8 mouse cellular contexts compared by ENCODE assay signal in genomic region chr12:76822651-76823041, GRCm38 (mm10). TPM values are rescaled to one million over a fixed set of nuclear protein-coding genes. Genes with fewer than 3 reads are reported as not detected.
DNase-seq lines count a peak whose midpoint lies in the region; ATAC-seq and TF ChIP-seq lines count a peak whose summit lies in the region.

Rab15 (minus strand) TSS chr12:76822908.

- H3K36me3 ChIP-seq in kidney, embryonic 14.5 days (ENCODE audit: control insufficient read depth, insufficient read depth, low read length) = no peaks in the 10 kb centered on the region
- no peaks in the 10 kb centered on the region for H3K36me3 ChIP-seq in forebrain, embryonic 10.5 days (replicated peaks)
- no peaks in the 10 kb centered on the region for H3K36me3 ChIP-seq in neural tube, embryonic 13.5 days

- no peak for TF ChIP-seq CTCF in brain, embryonic 14.5 days (IDR thresholded peaks at IDR 0.05; ENCODE audit: borderline replicate concordance, extremely low read depth, insufficient read depth, insufficient read length)

- H3K27me3 ChIP-seq in kidney, embryonic 14.5 days (ENCODE audit: control insufficient read depth, insufficient read depth, low read length) = peaks cover 19% of the 10 kb centered on the region
- H3K27me3 ChIP-seq in forebrain, embryonic 10.5 days (ENCODE audit: poor library complexity, severe bottlenecking) = peaks cover 81% of the 10 kb centered on the region
- H3K27me3 ChIP-seq in neural tube, embryonic 13.5 days = peaks cover 32% of the 10 kb centered on the region

- H3K4me2 ChIP-seq in kidney, embryonic 14.5 days (replicated peaks; ENCODE audit: low read depth, low read length) = peak within 1 kb of the TSS; percentile 98
- H3K4me2 ChIP-seq in neural tube, embryonic 13.5 days = peak within 1 kb of the TSS; percentile 81

- peaks cover 5% of the 10 kb centered on the region; the same call in 1 of the 2 replicates for H3K4me1 ChIP-seq in kidney, embryonic 14.5 days (ENCODE audit: control insufficient read depth, insufficient read depth, low read length)
- H3K4me1 ChIP-seq in forebrain, embryonic 10.5 days = peaks cover 39% of the 10 kb centered on the region
- peaks cover 50% of the 10 kb centered on the region for H3K4me1 ChIP-seq in neural tube, embryonic 13.5 days (replicated peaks)

- 3% methylated on average over 15 of the region's 17 CpGs for WGBS in kidney, embryonic 14.5 days
- WGBS in forebrain, embryonic 10.5 days = 2% methylated on average over 17 of the region's 17 CpGs
- WGBS in neural tube, embryonic 13.5 days = 2% methylated on average over 17 of the region's 17 CpGs

- H3K4me3 ChIP-seq in kidney, embryonic 14.5 days (ENCODE audit: low read length) = peak within 1 kb of the TSS; percentile 70
- H3K4me3 ChIP-seq in forebrain, embryonic 10.5 days = peak within 1 kb of the TSS; percentile 74
- peak within 1 kb of the TSS; percentile 72 for H3K4me3 ChIP-seq in neural tube, embryonic 13.5 days

- intact Hi-C loops in left cerebral cortex, postnatal 36 days (cut with DNase I) = loop anchor here (5.0 kb wide), 1 partner anchor 55 kb away; the partner anchor contains the start of genes Churc1 and Fntb

- no peak for DNase-seq in kidney, adult 9 months
- no peak for DNase-seq in brain, embryonic 14.5 days (ENCODE audit: low read depth)
- DNase-seq in forebrain, embryonic 10.5 days (ENCODE audit: extremely low spot score, low spot score) = no peak
- DNase-seq in left cerebral cortex, postnatal 36 days (ENCODE audit: low spot score in 2 of 2) = no peak
- no peak for DNase-seq in right cerebral cortex, adult 18-20 months

- ATAC-seq in kidney, embryonic 14.5 days (ENCODE audit: low FRiP score, low TSS enrichment) = peak; percentile 37
- ATAC-seq in neural tube, embryonic 13.5 days (ENCODE audit: low read depth) = peak; percentile 6
- no peak for ATAC-seq in monocyte, adult 5-6 weeks (replicated peaks; ENCODE audit: insufficient number of reproducible peaks, low FRiP score, low TSS enrichment, poor library complexity, severe bottlenecking)

- peak within 1 kb of the TSS; percentile 79 for H3K9ac ChIP-seq in kidney, embryonic 14.5 days (ENCODE audit: low read depth, low read length)
- H3K9ac ChIP-seq in neural tube, embryonic 13.5 days = peak within 1 kb of the TSS; percentile 93

- no peaks in the 10 kb centered on the region for H3K9me3 ChIP-seq in kidney, embryonic 14.5 days (ENCODE audit: control insufficient read depth, low read length)
- no peaks in the 10 kb centered on the region for H3K9me3 ChIP-seq in forebrain, embryonic 10.5 days
- no peaks in the 10 kb centered on the region for H3K9me3 ChIP-seq in neural tube, embryonic 13.5 days

- no peak within 1 kb of the TSS for H3K27ac ChIP-seq in kidney, embryonic 14.5 days (ENCODE audit: low read depth, low read length)
- peak within 1 kb of the TSS; percentile 85 for H3K27ac ChIP-seq in forebrain, embryonic 10.5 days
- H3K27ac ChIP-seq in neural tube, embryonic 13.5 days (replicated peaks) = peak within 1 kb of the TSS; percentile 86

- TF ChIP-seq POLR2A in brain, embryonic 14.5 days (IDR thresholded peaks at IDR 0.05; ENCODE audit: borderline replicate concordance, extremely low read depth, insufficient read depth, insufficient read length, poor library complexity, severe bottlenecking) = no peak

RNA-seq across cellular contexts. Expression of gene Rab15, which starts in this region (rescaled TPM):
- 3.9 and 7.7 TPM in 2 replicates for polyA plus RNA-seq in kidney, embryonic 14.5 days (2014; fragmentation: Nextera tagmentation; extraction: Ambion mirVana)
- polyA plus RNA-seq in brain, embryonic 14.5 days (2012; rRNA removed) = 27.4 and 37.6 TPM in 2 replicates
- 8.3 and 9.2 TPM in 2 replicates for polyA plus RNA-seq in forebrain, embryonic 10.5 days (2016; fragmentation: Nextera tagmentation; extraction: Ambion mirVana)
- total RNA-seq in left cerebral cortex, postnatal 36 days (2021) = 100 to 1,000 TPM; 258 TPM
- polyA plus RNA-seq in neural tube, embryonic 13.5 days (2015; fragmentation: Nextera tagmentation; extraction: Ambion mirVana) = 25.3 and 28.0 TPM in 2 replicates
- not detected in 3 replicates for total RNA-seq in monocyte, adult 5-6 weeks (2017)

Comparison
In these comparisons a context has a peak if more than half of its experiments do, and no peak if none do; other contexts are left out.
1. RNA of gene Rab15 (total RNA-seq): 258 TPM in left cerebral cortex, postnatal 36 days; not detected in monocyte, adult 5-6 weeks; every median in the first group is over 100 times any median in the second.
2. Peak in every context shown above with its lines, with median percentiles within 50 percentile points of each other: H3K4me3 ChIP-seq.